Mouse (Mus musculus) spleen, postnatal 36 days (tissue): ENCODE results near the gene Rbm42.

Experiments used
- DNase-seq, 2 experiments: peaks; one replicate each; pipeline ENCODE4 v3.0.0; 2022; ENCODE audit warnings: low spot score in 2 of 2, mixed read lengths in 1 of 2

Rbm42 gene

GRCm38 (mm10) chr7:30618658-30619057, 31.5 kb downstream of the Rbm42 start:
- DNase-seq = no peak

- DNase-seq = no peak
These were observed 34.9 kb downstream of the Rbm42 start for GRCm38 (mm10) chr7:30615049-30615760.

DNA sequence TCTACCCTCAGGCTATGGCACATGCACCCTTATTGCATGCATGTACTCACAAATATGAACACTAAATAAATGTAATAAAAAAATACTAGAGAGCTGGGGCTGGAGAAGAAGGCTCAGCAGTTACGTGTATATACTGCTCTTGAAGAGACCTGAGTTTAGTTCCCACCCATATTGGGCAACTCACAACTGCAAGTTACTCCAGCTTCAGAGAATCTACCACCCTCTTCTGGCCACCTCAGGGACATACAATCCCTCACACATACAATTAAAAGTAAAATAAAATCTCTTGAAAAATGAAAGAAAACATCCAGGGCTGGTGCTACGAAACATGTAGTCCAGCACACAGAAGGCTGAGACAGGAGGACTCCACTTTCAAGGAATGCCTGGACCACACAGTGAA, 35.7 kb downstream of the Rbm42 start:
- DNase-seq = no peak

GRCm38 (mm10) chr7:30613529-30614112, 36.5 kb downstream of the Rbm42 start:
- DNase-seq = peak; percentile 21 to 43

DNA sequence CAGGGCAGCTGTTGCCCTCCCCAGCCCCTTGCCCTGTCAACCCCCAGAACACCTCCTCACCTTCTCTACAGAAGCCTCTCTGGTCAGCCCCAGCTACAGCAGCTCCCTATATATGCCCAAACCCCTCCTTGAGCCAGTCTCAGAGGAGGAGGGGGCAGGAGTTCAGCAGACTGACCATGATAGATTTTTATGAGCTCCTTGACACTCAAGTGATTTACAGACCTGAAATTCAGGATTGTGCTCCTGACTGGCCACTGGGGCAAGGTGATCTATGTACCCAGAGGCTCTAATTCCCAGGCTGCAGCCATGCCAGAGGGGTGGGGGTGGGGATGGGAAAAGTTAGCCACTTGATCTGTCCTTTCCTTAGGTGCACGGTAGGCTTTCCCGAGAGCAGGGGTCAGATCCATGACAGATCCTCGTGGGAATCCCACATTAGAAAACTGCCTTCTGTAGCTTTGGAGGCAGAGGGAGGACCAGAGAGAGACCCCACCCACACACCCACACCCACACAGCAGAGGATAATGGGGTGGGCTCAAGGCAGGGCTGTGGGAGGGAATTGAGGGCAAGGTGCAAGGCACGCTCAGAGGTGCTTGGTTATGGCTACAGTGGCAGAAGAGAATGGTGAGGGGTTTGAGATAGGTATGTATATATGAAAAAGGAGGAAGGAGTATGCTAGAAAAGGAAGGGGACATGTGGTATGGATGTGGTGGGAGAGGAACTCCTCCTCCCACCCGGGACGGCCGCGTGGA, 37.3 kb downstream of the Rbm42 start, which contains the start of gene Upk1a:
TSS of gene Upk1a (minus strand) at position 194 of the 749 bp plus-strand sequence.
- no peak for DNase-seq

GRCm38 (mm10) chr7:30610043-30610442, 40.1 kb downstream of the Rbm42 start:
- DNase-seq = no peak

DNA sequence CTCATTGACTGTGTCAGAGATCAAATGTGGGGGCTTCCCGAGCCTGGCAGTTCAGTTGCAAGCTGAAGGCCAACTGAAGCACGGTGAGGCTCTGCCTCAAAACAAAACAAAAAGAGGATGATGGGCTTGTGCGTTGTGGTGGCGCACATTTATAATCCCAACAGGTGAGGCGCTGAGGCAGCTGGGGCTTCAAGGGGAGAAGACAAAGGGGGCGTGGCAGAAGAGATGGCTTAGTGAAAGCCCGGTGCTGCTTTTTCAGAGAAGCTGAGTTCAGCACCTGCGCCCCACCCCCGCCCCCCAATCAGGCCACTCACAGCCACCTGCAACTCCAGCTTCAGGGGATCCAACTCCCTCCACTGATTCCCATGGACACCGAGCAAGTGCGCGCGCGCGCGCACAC, 41.6 kb downstream of the Rbm42 start:
- DNase-seq = no peak

DNA sequence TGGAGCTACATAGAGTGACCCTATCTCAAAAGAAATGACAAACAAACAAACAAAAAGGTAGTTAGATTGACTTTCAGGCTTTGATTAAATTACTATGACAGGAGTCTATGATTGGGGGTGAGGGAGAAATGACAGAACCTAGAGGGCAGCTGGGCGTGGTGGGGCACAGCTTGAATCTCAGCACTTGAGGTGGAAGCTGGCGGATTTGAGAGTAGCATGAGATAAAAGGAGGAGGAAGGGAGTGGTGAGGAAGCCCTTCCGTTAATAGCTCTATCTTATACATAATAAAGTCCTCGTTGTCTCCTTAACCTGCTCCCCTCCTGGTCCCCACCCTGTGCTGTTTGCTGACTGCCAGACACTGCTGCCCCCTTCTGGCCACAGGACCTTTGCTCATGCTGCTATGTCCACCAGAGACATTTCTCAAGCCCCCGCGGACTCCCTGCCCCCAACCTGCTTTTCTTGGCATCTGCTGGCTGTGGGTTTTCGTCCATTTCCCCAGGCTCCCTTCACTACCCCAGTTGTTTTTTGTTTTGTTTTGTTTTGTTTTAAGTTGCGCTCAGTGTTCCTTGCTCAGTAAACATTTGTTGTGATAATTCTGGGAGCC, 42.3 kb downstream of the Rbm42 start:
- peak; percentile 57 to 64 for DNase-seq

GRCm38 (mm10) chr7:30604944-30605343, 45.2 kb downstream of the Rbm42 start:
- DNase-seq = no peak

DNA sequence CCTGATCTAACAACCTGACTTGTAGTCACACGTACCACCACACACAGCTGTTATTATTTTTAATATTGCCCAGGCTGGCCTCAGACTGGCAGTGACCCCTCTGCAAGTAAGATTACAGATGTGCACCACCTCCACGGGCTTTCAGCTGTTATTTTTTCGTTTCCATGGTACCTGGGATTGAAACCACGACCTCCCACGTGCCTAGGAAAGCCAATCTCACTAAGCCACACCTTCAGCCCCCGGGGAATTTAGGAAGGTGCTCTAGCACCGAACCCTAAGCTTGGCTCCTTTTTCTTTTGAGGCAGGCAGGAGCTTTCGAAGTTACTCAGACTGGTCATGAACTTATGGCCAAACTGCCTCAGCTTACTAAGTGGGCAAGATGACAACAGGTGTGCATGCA, 45.7 kb downstream of the Rbm42 start:
- no peak for DNase-seq

DNA sequence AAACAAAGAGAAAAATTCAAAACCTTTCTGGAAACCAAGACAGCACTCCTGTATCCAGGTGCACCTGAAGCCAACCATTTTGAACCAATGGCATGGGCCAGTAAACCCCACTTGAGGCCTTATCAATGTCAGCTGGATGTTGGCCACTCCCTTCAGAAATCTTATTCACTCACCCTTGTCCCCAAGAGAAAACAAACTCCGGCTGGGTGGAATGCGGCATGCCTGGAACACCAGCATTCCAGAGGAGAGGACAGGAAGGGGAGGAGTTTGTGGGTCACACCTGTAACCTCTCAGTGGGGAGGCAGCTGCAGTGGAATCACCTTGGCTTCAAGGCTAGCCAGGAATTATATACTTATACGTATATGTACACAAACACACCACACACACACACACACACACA, 47.5 kb downstream of the Rbm42 start:
- no peak for DNase-seq

- no peak for DNase-seq
These were observed 49.5 kb downstream of the Rbm42 start for GRCm38 (mm10) chr7:30600651-30601050.

GRCm38 (mm10) chr7:30599933-30600353, 50.2 kb downstream of the Rbm42 start:
- DNase-seq = peak; percentile 70 to 74

- no peak for DNase-seq
These were observed 51.3 kb downstream of the Rbm42 start, which contains the start of gene Zbtb32 for GRCm38 (mm10) chr7:30598786-30599185. Gene Zbtb32, minus strand, starts transcription at chr7:30598909.

- no peak for DNase-seq
These were observed 53.3 kb downstream of the Rbm42 start for GRCm38 (mm10) chr7:30596811-30597210.

DNA sequence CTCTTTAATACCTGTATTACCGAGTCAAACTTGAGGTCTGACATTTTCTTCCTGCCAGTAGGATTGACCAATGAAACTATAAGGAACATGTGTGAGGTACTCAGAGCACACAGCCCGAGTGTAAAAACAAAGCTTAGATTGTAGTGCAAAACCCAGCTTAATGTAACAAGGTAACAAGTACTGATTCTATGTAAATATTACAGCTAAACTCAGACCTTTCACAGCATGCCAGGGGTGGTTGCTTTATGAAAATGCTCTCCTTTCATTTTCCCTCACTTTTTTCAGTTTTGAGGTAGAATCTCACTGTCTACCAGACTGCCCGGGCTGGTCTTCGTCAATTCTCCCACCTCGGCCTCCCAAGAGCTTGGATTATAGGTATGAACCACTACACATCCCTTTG, 54.0 kb downstream of the Rbm42 start:
- no peak for DNase-seq

DNA sequence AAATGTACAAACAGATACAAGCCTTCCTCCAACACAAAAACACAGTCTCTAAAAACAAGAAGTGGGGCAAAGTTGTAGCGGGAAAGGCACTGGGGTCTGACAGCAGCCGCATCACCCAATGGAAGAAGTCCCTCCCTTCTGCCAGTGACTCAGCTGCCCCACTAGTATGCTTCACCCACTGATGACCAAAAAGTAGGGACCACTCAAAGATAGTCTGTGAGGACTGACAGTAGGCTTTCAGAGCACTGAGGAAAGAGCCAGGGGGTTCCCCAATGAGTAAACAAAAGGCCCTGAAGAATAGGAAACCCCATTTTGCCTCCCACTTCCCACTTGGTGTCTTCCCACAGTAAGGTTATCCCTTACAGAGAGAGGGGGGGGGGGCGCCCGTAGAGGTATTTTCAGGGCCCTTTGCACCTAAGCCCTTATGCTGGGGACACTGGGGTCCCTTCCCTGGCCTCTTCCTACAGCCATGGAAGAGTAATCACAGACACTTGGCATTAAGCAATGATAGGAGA, 55.5 kb downstream of the Rbm42 start:
- no peak for DNase-seq

GRCm38 (mm10) chr7:30593579-30594509, 56.3 kb downstream of the Rbm42 start:
- DNase-seq = no peak

- no peak for DNase-seq
These were observed 57.2 kb downstream of the Rbm42 start for GRCm38 (mm10) chr7:30592772-30593423.

GRCm38 (mm10) chr7:30591605-30591951, 58.5 kb downstream of the Rbm42 start:
- DNase-seq = no peak
